Mouse (Mus musculus): ENCODE data around the gene Phf3. TPM values are rescaled to one million over a fixed set of nuclear protein-coding genes. Genes with fewer than 3 reads are reported as not detected.

The Phf3 gene
- polyA plus RNA-seq, 1 experiment, result 58.0 TPM

- no peak for TF ChIP-seq GATA1 (IDR thresholded peaks at IDR 0.05; ENCODE audit: low read length)
Measured at GRCm38 (mm10) chr1:30789689-30790088, 84.0 kb downstream of the Phf3 start.

- TF ChIP-seq GATA1 (IDR thresholded peaks at IDR 0.05; ENCODE audit: low read length), result no peak
Measured at GRCm38 (mm10) chr1:30789001-30789400, 84.7 kb downstream of the Phf3 start.

GRCm38 (mm10) chr1:30786583-30786982, 87.1 kb downstream of the Phf3 start:
- no peak for TF ChIP-seq GATA1 (IDR thresholded peaks at IDR 0.05; ENCODE audit: low read length)

- TF ChIP-seq GATA1 (IDR thresholded peaks at IDR 0.05; ENCODE audit: low read length), result no peak
Measured at GRCm38 (mm10) chr1:30783741-30784140, 90.0 kb downstream of the Phf3 start.

GRCm38 (mm10) chr1:30780293-30780692, 93.4 kb downstream of the Phf3 start:
- no peak for TF ChIP-seq GATA1 (IDR thresholded peaks at IDR 0.05; ENCODE audit: low read length)

- TF ChIP-seq GATA1 (IDR thresholded peaks at IDR 0.05; ENCODE audit: low read length), result no peak
Measured at GRCm38 (mm10) chr1:30779562-30779961, 94.2 kb downstream of the Phf3 start.

- TF ChIP-seq GATA1 (IDR thresholded peaks at IDR 0.05; ENCODE audit: low read length), result no peak
Measured at GRCm38 (mm10) chr1:30778374-30779005, 95.2 kb downstream of the Phf3 start.

- no peak for TF ChIP-seq GATA1 (IDR thresholded peaks at IDR 0.05; ENCODE audit: low read length)
Measured at GRCm38 (mm10) chr1:30776196-30776595, 97.5 kb downstream of the Phf3 start.

- TF ChIP-seq GATA1 (IDR thresholded peaks at IDR 0.05; ENCODE audit: low read length), result no peak
Measured at GRCm38 (mm10) chr1:30773662-30774061, 100.1 kb downstream of the Phf3 start.

- TF ChIP-seq GATA1 (IDR thresholded peaks at IDR 0.05; ENCODE audit: low read length), result no peak
Measured at GRCm38 (mm10) chr1:30772851-30773250, 100.9 kb downstream of the Phf3 start.

- no peak for TF ChIP-seq GATA1 (IDR thresholded peaks at IDR 0.05; ENCODE audit: low read length)
Measured at GRCm38 (mm10) chr1:30771772-30772171, 101.9 kb downstream of the Phf3 start.

GRCm38 (mm10) chr1:30756794-30757193, 116.9 kb downstream of the Phf3 start:
- no peak for TF ChIP-seq GATA1 (IDR thresholded peaks at IDR 0.05; ENCODE audit: low read length)

- no peak for TF ChIP-seq GATA1 (IDR thresholded peaks at IDR 0.05; ENCODE audit: low read length)
Measured at GRCm38 (mm10) chr1:30755453-30756224, 118.1 kb downstream of the Phf3 start.

Other genes with a start within 250 kb of the Phf3 start
- gene AC153137.1, start 104.0 kb upstream of the Phf3 start, polyA plus RNA-seq (2012), result not detected in 2 replicates

All from G1E-ER4 (cell line).